Mouse (Mus musculus): ENCODE data around the gene Fkbp3. TPM values are rescaled to one million over a fixed set of nuclear protein-coding genes. Genes with fewer than 3 reads are reported as not detected.
"Not testable (repeated sequence)": the region's sequence is repeated elsewhere in the genome, so short reads cannot be mapped to it uniquely, and the experiment has no call there.

Fkbp3 gene
- polyA plus RNA-seq (2012; rRNA removed), result 42.7 and 49.9 TPM in 2 replicates

DNA sequence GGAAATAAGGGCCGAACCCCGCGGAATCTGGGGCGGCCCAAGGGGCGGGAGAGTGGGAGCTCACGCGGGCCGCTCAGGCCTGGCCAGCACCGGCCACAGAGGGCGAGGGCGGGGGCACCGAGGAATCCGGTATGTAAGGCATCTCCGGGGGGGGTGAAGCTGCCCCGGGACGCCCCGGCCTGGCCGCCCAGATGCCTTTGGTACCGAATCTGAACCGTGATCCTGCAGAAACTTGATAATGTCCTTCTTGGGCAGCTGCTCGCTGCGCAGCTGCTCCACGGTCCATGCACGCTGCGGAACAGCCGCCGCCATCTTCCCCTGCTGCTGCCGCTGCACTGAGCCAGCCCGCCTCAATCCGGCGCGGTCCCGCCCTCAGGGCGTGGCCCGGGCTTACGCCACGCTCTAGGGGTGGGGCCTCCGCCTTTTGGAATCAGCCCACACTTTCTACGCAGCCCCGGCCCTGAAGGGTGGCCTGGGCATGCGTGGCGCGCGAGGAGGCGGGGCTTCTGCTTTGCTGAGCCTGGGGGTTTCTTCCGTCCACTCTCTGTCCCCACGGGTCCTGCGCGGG lies at the start of gene Fkbp3:
Gene Fkbp3 (minus strand): TSS at position 397 of the 568 bp plus-strand sequence.
- Histone ChIP-seq H3K4me1 (replicated peaks; ENCODE audit: control insufficient read depth, insufficient read depth, low read length) (peaks cover 9% of the 10 kb centered on the region), H3K27ac (ENCODE audit: control insufficient read depth, insufficient read depth, low read length) (no peak within 1 kb of the TSS), H3K27me3 (ENCODE audit: control insufficient read depth, insufficient read depth, low read length) (no peaks in the 10 kb centered on the region), H3K4me3 (ENCODE audit: control insufficient read depth, insufficient read depth, low read length) (peak within 1 kb of the TSS; percentile 70), H3K36me3 (ENCODE audit: control insufficient read depth, insufficient read depth, low read length) (peaks cover 4% of the 10 kb centered on the region)
- WGBS, result under 1% methylated on average over 49 of the region's 49 CpGs
- 0 out of 2 replicates have a peak, but pooled peaks have one; percentile 25 for TF ChIP-seq CTCF (IDR thresholded peaks at IDR 0.05; ENCODE audit: borderline replicate concordance, control insufficient read depth, extremely low read depth, insufficient read depth, low read length, poor library complexity)
- peak; percentile 98 for TF ChIP-seq POLR2A (IDR thresholded peaks at IDR 0.05; ENCODE audit: control insufficient read depth, extremely low read depth, insufficient read depth, low read length, poor library complexity)
- DNase-seq, result peak; percentile 98

DNA sequence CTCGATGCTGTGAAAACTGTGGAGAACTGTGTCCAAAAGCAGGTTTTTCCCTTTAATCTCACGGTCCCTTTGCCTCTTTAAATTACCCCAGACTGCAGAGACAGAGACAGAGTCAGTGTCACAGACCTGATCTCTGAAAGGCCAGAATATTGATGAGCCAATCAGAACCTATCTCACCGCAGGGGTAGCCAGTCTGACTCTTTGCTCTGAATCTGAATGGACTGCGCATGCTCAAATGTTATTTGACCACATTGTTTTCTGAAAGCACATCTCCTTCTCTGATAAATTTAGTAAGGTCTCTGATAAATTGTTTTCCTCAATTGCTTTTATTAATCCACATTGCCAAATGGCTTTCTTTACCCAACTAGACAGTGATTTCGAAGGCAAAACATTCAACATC lies 45.6 kb upstream of the Fkbp3 start:
- no peak for TF ChIP-seq CTCF (IDR thresholded peaks at IDR 0.05; ENCODE audit: borderline replicate concordance, control insufficient read depth, extremely low read depth, insufficient read depth, low read length, poor library complexity)
- TF ChIP-seq POLR2A (IDR thresholded peaks at IDR 0.05; ENCODE audit: control insufficient read depth, extremely low read depth, insufficient read depth, low read length, poor library complexity), result no peak
- 97% methylated on average over 5 of the region's 5 CpGs for WGBS

DNA sequence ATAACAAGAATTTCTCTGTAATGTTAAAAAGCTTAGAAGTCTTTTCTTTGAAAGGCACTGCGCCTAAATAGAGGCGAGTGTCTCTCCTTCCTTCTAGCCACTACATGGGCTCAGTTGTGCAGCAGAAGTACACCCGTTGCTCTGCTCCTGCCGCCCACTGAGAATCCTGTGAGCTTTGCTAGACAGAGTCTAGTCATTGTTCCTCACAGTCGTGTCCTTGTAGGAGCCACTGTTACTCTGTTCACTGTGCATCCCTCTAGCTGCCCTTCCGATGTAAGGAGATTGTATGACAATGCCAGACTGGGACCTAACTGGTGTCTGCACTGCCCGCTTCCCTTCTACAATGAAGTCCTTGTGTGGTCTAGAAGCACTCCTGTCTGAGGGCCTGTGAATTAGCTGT lies 45.2 kb upstream of the Fkbp3 start:
- no peak overlapping the region for H3K4me3 ChIP-seq (ENCODE audit: control insufficient read depth, insufficient read depth, low read length)

More for the DNA sequence above, 45.6 kb upstream of the Fkbp3 start:
- H3K36me3 ChIP-seq (ENCODE audit: control insufficient read depth, insufficient read depth, low read length), result peaks cover 19% of the 10 kb centered on the region
- H3K4me1 ChIP-seq (replicated peaks; ENCODE audit: control insufficient read depth, insufficient read depth, low read length), result no peaks in the 10 kb centered on the region
- H3K4me3 ChIP-seq (ENCODE audit: control insufficient read depth, insufficient read depth, low read length), result no peak overlapping the region
- no peak overlapping the region for H3K27ac ChIP-seq (ENCODE audit: control insufficient read depth, insufficient read depth, low read length)
- DNase-seq, result no peak
- H3K27me3 ChIP-seq (ENCODE audit: control insufficient read depth, insufficient read depth, low read length), result no peaks in the 10 kb centered on the region

DNA sequence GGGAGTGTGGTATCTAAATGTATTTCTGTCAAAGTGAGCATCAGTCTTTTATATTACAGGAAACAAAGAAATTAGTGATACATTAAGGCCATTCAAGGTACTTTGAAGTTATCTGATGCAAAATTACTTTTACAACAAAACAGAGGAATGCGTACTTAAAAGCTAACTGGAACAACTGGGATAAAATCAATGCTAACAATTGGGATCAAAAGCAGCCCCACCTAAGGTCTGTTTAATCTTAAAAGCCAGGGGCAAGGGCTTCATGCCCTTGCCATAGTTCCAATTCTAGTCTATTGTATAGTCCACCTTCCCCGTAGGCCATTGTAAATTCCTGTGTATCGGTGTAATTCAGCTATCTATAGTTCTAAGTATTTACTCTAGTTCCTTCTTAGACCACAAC lies 41.2 kb upstream of the Fkbp3 start:
- not testable (repeated sequence) for H3K27me3 ChIP-seq (ENCODE audit: control insufficient read depth, insufficient read depth, low read length); H3K27ac ChIP-seq (ENCODE audit: control insufficient read depth, insufficient read depth, low read length); DNase-seq; H3K36me3 ChIP-seq (ENCODE audit: control insufficient read depth, insufficient read depth, low read length); H3K4me3 ChIP-seq (ENCODE audit: control insufficient read depth, insufficient read depth, low read length); H3K4me1 ChIP-seq (replicated peaks; ENCODE audit: control insufficient read depth, insufficient read depth, low read length)
- WGBS, result 96% methylated on average over 3 of the region's 3 CpGs

More for the DNA sequence above, 45.2 kb upstream of the Fkbp3 start:
- no peaks in the 10 kb centered on the region for H3K4me1 ChIP-seq (replicated peaks; ENCODE audit: control insufficient read depth, insufficient read depth, low read length)
- TF ChIP-seq POLR2A (IDR thresholded peaks at IDR 0.05; ENCODE audit: control insufficient read depth, extremely low read depth, insufficient read depth, low read length, poor library complexity), result no peak
- TF ChIP-seq CTCF (IDR thresholded peaks at IDR 0.05; ENCODE audit: borderline replicate concordance, control insufficient read depth, extremely low read depth, insufficient read depth, low read length, poor library complexity), result no peak
- WGBS, result 93% methylated on average over 7 of the region's 7 CpGs
- no peak for DNase-seq
- no peak overlapping the region for H3K27ac ChIP-seq (ENCODE audit: control insufficient read depth, insufficient read depth, low read length)
- no peaks in the 10 kb centered on the region for H3K27me3 ChIP-seq (ENCODE audit: control insufficient read depth, insufficient read depth, low read length)
- H3K36me3 ChIP-seq (ENCODE audit: control insufficient read depth, insufficient read depth, low read length), result peaks cover 20% of the 10 kb centered on the region

DNA sequence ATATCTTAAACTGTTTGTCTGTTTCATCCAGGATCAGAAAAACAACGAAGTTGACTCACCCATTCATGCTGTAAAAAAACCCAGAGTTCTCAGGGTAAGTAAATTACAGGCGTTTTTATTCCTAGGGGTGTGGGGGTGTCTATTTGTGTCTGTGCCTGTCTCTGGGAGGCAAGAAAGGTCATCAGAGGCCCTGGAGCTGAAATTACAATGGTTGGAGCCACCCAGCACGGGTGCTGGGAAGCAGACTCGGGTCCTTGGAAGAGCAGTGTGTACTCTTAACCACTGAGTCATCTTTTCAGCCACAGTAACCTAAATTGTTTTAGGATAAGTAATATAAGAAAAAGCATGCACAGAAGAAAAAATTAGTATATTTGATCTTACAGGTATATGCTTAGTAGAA lies 40.1 kb upstream of the Fkbp3 start:
- no peak overlapping the region for H3K4me3 ChIP-seq (ENCODE audit: control insufficient read depth, insufficient read depth, low read length)
- H3K27me3 ChIP-seq (ENCODE audit: control insufficient read depth, insufficient read depth, low read length), result no peaks in the 10 kb centered on the region
- peaks cover 11% of the 10 kb centered on the region; the same call in 1 of the 2 replicates for H3K36me3 ChIP-seq (ENCODE audit: control insufficient read depth, insufficient read depth, low read length)
- WGBS, result 94% methylated on average over 4 of the region's 4 CpGs
- DNase-seq, result no peak
- no peak overlapping the region for H3K27ac ChIP-seq (ENCODE audit: control insufficient read depth, insufficient read depth, low read length)
- H3K4me1 ChIP-seq (replicated peaks; ENCODE audit: control insufficient read depth, insufficient read depth, low read length), result no peaks in the 10 kb centered on the region
- TF ChIP-seq POLR2A (IDR thresholded peaks at IDR 0.05; ENCODE audit: control insufficient read depth, extremely low read depth, insufficient read depth, low read length, poor library complexity) (no peak), CTCF (IDR thresholded peaks at IDR 0.05; ENCODE audit: borderline replicate concordance, control insufficient read depth, extremely low read depth, insufficient read depth, low read length, poor library complexity) (no peak)

DNA sequence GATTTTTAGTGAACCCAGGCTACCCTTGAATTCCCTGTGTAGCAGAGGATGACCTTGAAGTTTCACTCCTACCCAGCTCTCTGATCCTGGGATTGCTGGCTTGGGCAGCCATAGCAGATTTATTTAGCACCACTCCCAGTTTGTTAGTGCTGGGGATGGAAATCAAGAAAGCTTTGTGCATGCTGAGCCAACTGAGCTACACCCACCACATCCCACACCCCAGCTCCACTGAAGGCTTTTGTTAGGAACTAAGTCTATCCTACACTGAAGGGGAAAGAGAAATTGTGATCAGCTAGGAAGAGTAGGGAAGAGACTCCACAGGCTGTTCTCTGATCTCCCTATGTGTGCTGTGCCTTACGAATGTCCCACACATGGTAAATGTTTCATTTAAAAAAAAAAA lies 39.0 kb upstream of the Fkbp3 start:
- no peaks in the 10 kb centered on the region for H3K27me3 ChIP-seq (ENCODE audit: control insufficient read depth, insufficient read depth, low read length)
- no peak for DNase-seq
- no peaks in the 10 kb centered on the region for H3K4me1 ChIP-seq (replicated peaks; ENCODE audit: control insufficient read depth, insufficient read depth, low read length)
- WGBS, result 97% methylated on average over 1 of the region's 1 CpGs
- TF ChIP-seq CTCF (IDR thresholded peaks at IDR 0.05; ENCODE audit: borderline replicate concordance, control insufficient read depth, extremely low read depth, insufficient read depth, low read length, poor library complexity), result no peak
- TF ChIP-seq POLR2A (IDR thresholded peaks at IDR 0.05; ENCODE audit: control insufficient read depth, extremely low read depth, insufficient read depth, low read length, poor library complexity), result no peak
- H3K36me3 ChIP-seq (ENCODE audit: control insufficient read depth, insufficient read depth, low read length), result peaks cover 9% of the 10 kb centered on the region; the same call in 1 of the 2 replicates
- no peak overlapping the region for H3K27ac ChIP-seq (ENCODE audit: control insufficient read depth, insufficient read depth, low read length)
- H3K4me3 ChIP-seq (ENCODE audit: control insufficient read depth, insufficient read depth, low read length), result no peak overlapping the region

DNA sequence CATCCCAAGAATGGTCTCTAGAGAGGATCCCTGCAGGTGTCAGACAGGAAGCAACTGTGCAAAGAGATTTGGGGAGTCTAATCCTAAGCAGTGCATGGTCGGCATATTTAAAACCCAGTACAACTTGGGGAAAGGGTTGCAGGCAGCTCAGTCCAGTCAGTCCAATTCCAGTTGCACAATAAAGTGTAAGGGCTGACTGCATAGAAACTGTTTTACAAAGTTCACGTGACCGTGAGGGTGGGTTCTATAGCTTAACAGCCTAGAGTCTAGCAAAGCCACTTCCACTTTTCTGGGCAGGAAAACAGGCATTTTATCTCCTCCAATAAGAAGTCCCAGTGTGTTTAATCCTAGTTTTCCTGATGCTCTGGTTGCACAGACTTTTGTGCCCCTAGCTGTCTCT lies 37.7 kb upstream of the Fkbp3 start:
- TF ChIP-seq POLR2A (IDR thresholded peaks at IDR 0.05; ENCODE audit: control insufficient read depth, extremely low read depth, insufficient read depth, low read length, poor library complexity), result no peak
- no peaks in the 10 kb centered on the region for H3K27me3 ChIP-seq (ENCODE audit: control insufficient read depth, insufficient read depth, low read length)
- H3K4me1 ChIP-seq (replicated peaks; ENCODE audit: control insufficient read depth, insufficient read depth, low read length), result no peaks in the 10 kb centered on the region
- no peak overlapping the region for H3K27ac ChIP-seq (ENCODE audit: control insufficient read depth, insufficient read depth, low read length)
- peaks cover 9% of the 10 kb centered on the region for H3K36me3 ChIP-seq (ENCODE audit: control insufficient read depth, insufficient read depth, low read length)
- 88% methylated on average over 3 of the region's 3 CpGs for WGBS
- DNase-seq, result no peak
- H3K4me3 ChIP-seq (ENCODE audit: control insufficient read depth, insufficient read depth, low read length), result no peak overlapping the region

Measured in thymus, adult 2 months (tissue).